Mouse (Mus musculus): Measurements from ENCODE around the gene Kank1. TPM values are rescaled to one million over a fixed set of nuclear protein-coding genes. Genes with fewer than 3 reads are reported as not detected.
"Not testable (repeated sequence)": the region's sequence is repeated elsewhere in the genome, so short reads cannot be mapped to it uniquely, and the experiment has no call there.

The Kank1 gene
- total RNA-seq, 2 experiments from 2014 or later = 12.6 to 13.5 TPM

- intact Hi-C loops (cut with DNase I) = no loop called here
- DNase-seq = no peak
These were observed 195.1 kb downstream of the Kank1 start for GRCm38 (mm10) chr19:25431909-25432308.

DNA sequence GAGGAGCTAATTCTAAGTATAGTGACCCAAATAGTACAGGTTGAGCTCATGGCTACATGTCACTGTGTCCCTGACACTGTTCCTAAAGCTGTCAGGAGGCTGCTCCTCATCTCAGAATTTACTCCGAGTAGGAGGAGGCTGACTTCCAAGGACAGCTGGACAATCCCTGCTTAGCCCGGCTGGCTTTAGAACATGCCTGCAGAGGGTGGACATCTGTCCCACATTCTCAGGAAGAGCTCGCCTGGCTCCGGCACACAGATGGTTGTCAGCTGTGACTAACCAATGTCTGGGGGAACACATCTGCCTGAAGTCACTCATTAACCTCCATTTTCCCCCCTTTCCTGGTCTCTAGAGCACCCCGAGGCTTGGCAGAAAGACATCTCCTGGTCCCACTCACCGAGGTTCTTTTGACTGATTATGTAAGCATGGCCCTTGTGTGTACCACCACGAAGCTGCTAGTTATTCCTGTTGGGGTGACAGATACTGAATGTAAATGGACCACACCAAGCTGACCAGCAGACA is 196.5 kb downstream of the Kank1 start:
- DNase-seq = no peak
- intact Hi-C loops (cut with DNase I) = no loop called here

DNA sequence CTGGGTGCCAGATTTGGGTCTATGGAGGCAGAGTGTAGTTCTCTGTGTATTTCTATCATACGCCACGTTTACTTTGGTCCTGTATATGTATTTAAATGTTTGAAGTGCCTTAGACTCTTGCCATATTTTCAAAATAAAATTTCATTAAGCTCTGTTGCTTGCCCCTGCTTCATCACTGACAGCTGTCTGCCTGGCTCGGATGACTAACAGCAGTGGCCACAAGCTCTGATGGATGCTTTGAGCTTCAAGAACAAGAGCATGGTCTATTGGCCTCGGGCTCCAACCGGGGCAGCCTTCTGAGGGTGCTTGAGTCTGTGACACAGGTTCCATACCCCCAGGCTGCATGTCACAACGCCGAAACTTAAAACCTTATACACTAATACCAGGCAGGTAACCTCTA is 197.6 kb downstream of the Kank1 start:
- intact Hi-C loops (cut with DNase I) = no loop called here
- no peak for DNase-seq

GRCm38 (mm10) chr19:25434795-25435194 is 198.0 kb downstream of the Kank1 start:
- intact Hi-C loops (cut with DNase I) = no loop called here
- DNase-seq = no peak

DNA sequence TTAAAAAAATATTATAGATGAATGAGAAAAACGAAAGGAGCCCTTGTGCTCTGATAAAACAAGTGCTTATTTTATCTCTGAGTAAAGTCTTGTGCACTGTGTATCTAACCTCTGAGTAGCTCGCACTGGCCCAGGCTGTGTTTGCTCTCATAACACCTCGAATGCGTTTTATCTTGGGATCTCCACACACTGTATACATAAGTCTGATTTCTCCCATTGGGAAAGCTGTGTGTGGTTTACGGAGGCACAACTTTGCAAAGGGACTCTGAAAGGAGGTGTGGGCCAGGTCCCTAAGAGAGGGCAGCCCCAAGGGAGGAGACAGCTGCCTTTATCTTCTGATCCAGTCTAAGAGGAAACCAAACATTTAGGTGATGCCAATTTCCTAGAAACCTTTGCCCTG is 198.6 kb downstream of the Kank1 start:
- intact Hi-C loops (cut with DNase I) = no loop called here
- no peak for DNase-seq

- intact Hi-C loops (cut with DNase I) = no loop called here
- DNase-seq = no peak
These were observed 199.4 kb downstream of the Kank1 start for GRCm38 (mm10) chr19:25436175-25436574.

DNA sequence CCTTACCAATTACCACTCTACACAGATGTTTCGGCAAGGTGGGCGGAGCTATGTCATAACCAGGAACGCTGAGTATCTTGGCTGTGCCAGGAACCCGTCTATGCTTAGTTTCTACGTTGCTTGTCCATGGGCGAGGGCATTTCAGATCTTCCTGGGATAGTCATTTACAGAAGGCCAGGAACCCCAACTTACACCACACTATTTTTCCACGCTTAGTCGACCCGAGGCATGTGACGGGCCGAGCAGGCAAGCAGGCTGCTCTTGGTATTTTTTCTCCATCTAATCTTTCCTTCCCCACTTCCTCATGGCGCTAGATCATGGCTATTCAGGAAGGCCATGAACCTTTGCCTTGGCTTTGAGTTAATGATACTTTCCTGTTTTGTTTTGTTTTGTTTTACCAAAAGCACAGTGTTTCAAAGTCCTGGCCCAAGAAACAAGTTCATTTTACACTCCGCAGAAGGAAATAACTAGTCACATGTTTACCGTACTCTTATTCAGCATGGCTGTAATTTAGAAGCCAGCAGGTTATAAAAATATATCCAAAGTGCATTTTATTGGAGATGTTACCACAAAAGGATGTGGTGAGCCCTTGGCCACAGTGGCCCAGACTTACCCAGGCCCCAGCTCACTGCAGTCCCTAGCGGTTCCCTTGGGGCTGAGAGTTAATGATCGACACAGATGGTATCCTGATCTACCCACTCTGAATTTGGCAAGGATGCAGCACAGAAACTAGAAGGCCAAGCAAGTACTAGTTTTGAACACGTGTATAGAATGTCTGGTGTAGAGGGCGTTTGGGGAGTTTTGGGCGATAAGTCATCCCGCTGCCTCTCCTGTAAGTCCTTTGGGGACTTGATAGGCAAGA is 200.2 kb downstream of the Kank1 start:
- intact Hi-C loops (cut with DNase I) = no loop called here
- DNase-seq = no peak

- intact Hi-C loops (cut with DNase I) = no loop called here
- DNase-seq = no peak
These were observed 201.5 kb downstream of the Kank1 start for GRCm38 (mm10) chr19:25438246-25438645.

- intact Hi-C loops (cut with DNase I) = no loop called here
- DNase-seq = no peak
These were observed 203.0 kb downstream of the Kank1 start for GRCm38 (mm10) chr19:25439807-25440206.

- no peak for DNase-seq
- intact Hi-C loops (cut with DNase I) = no loop called here
These were observed 204.0 kb downstream of the Kank1 start for GRCm38 (mm10) chr19:25440736-25441135.

GRCm38 (mm10) chr19:25445054-25445453 is 208.3 kb downstream of the Kank1 start:
- intact Hi-C loops (cut with DNase I) = loop anchor here (1.0 to 5.0 kb wide), 2 partner anchors 104 to 313 kb away; no protein-coding TSS in a partner anchor
- peak in 1 of 2 experiments; percentile 63 for DNase-seq

DNA sequence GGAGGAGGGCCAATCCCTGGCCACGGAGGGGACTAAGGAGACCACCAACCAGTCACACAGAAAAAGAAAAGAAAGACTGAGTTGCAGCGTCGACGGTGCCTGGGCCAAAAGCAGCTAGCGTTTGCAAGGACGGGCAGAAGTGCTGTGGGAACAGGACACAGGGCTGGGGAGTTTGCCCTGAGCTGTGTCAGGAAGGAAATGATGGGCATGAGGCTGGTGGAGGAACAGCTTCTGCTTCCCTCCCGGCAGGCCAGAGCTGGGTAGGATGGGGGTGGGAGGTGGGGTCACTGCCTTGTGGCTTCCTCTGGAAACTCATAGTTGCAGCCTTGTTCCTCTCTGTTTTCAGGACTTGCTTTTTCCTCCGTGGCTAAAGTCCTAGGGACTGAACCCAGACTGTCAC is 209.1 kb downstream of the Kank1 start:
- DNase-seq = no peak

DNA sequence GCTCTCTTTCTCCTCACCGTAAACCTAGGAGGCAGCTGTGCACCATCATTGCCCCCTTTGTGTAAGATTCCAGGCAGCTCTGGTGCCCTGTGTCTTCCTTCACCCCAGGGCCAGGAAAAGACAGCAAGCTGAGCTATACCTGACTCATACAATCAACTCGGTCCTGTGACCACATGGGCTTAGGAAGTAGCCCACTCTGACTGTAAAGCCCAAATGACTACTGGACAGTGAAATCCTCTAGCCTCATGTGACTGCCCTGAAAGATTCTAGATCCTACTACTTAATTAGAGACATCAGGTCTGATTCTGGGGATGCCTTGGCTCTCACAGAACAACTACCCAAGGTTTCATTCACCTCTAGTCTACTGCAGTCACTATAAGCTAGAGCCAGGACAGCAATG is 209.9 kb downstream of the Kank1 start:
- intact Hi-C loops (cut with DNase I) = loop anchor here (5.0 kb wide), 1 partner anchor 314 kb away; no protein-coding TSS in a partner anchor

More for the DNA sequence above, 209.1 kb downstream of the Kank1 start:
- intact Hi-C loops (cut with DNase I) = loop anchor here (1.0 to 5.0 kb wide), 2 partner anchors 105 to 314 kb away; no protein-coding TSS in a partner anchor

DNA sequence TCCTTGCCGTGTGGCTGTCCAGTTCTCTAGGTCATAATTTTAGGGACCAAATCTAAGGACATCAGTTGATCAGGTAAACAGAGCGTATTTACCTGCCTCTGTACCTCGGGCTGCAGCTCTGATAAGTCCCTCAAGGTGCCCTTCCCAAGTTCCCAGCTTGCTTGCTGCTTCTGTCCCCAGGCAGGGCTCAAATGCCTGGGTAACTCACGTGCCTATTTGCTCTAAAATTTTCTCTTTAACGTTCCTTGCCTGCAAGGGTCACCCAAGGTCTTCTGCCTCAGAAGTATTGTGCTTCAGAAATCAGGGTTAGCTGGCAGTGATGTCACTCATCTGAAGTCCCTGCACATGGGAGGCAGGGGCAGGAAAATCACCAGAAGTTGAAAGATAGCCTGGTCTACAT is 210.6 kb downstream of the Kank1 start:
- DNase-seq = no peak
- intact Hi-C loops (cut with DNase I) = loop anchor here (5.0 kb wide), 1 partner anchor 315 kb away; no protein-coding TSS in a partner anchor

More for the DNA sequence above, 209.9 kb downstream of the Kank1 start:
- no peak for DNase-seq

DNA sequence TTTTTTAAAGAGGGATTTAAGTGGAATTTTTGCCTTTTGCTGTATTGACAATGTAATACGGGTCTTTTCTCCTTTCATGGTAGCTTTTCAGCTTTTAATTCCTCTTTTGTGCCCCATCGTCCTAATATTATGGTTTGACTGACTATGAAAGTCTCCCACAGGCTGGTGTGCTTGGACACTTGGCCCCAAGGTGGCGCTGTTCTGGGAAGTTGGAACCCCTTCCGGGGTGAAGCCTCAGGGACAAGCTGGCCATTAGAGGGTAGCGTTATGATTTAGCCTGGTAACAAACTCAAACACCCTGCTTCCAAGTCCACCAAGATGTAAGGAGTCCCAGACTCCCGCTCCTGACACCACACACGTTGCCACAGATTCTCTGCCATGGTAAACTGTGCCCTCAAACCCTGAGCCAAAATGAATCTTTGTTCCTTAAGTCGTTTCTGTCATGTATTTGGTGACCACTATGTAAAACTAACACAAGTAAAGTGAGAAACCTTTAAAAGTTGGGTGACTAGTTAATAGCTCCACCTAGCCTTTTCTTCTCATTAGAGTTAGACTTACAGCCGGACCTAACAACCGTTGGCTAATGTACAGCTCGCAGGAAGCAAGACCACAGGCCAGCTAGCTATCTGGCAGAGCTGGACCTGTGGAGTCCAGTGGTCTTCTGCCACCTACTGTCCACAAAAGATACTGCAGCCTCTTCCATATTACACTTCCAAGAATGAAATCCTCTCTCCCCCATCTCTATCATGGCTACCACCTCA is 214.3 kb downstream of the Kank1 start:
- DNase-seq = no peak

DNA sequence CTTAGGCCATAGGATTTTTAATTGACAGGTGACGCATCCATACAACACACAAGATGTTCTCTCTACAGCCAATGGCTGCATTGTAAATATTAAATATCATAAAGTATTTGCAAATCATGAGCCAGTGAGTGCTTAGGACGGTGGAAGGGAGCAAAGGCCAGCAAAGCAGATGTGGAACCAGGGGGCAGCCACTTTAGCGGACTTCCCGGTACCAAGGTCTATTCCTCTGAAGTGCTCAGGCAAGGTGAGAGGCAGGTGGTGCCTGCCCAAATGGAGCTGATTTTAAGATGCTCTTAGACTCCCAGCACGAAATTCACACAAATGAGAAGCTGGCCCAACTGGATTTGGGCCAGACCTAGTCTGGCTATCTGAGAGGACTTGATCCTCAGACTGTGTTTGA is 216.4 kb downstream of the Kank1 start:
- no peak for DNase-seq
- intact Hi-C loops (cut with DNase I) = no loop called here

More for the DNA sequence above, 214.3 kb downstream of the Kank1 start:
- intact Hi-C loops (cut with DNase I) = no loop called here

DNA sequence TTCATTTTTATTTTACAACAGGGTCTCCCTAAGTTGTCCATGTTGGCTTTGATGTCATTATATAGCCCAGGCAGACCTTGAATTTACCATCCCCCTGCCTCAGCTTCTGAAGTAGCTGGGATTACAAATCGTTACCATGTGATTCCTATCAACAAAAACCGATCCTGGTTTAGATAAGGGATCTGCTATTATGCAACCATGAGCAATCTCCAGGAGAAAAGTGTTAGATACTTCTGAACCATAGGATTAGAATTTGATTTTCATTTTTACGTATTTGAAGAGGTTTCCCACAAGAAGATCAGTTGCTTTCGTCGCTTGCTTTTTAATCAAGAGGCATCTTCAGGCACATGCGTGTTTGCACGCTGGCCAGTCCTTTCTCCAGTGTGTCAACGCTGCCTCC is 224.0 kb downstream of the Kank1 start:
- DNase-seq = no peak
- intact Hi-C loops (cut with DNase I) = no loop called here

DNA sequence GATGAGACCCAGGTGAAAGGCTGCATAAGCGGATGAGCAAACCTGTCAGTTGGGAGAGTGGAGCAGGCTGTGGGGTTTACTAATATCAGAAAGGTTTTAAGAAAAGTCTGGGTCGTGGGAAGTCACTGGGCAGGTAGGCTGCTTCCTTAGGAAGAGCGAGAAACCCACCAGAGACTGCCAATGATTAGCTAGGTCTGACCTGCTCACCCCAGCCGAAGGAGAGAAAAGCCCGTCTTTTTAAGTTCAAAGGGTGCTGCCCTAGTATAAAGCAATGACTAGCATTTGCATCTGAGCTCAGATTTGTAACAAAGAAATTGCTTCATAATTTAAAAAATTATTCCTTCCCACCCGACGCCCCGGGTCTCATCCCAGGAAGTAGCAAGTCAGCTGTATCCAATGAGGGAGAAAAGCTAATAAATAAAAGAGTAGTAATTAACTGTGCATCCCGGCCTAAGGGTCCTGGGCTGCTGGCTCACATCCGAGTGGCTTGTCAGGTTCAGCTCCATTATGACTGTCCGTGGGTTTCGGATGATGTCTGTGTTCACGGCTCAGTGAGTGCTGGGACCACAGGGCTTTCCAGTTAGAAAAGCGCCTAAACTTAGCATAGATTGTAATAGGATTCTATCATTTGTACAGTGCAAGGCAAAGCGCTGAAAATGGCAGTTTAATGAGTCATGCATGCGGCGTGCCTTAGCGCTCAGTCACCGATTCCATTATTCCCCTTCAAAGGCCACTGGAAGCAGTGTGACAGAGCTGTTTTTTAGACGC is 225.0 kb downstream of the Kank1 start:
- DNase-seq = no peak
- intact Hi-C loops (cut with DNase I) = no loop called here

- DNase-seq; intact Hi-C loops (cut with DNase I): not testable (repeated sequence)
These were observed 239.0 kb downstream of the Kank1 start for GRCm38 (mm10) chr19:25475806-25476205.

GRCm38 (mm10) chr19:25479152-25479669 is 242.4 kb downstream of the Kank1 start:
- intact Hi-C loops (cut with DNase I) = no loop called here

More at GRCm38 (mm10) chr19:25479152-25479669, 242.4 kb downstream of the Kank1 start:
- no peak for DNase-seq
